Mouse (Mus musculus) layer of hippocampus, adult 9-11 months (tissue): ENCODE measurements around the gene Trim10.
"Not testable (repeated sequence)": the region's sequence is repeated elsewhere in the genome, so short reads cannot be mapped to it uniquely, and the experiment has no call there.

ENCODE experiments used
- DNase-seq: peaks from one replicate; pipeline ENCODE4 v3.0.0; 2022

Trim10 gene

DNA sequence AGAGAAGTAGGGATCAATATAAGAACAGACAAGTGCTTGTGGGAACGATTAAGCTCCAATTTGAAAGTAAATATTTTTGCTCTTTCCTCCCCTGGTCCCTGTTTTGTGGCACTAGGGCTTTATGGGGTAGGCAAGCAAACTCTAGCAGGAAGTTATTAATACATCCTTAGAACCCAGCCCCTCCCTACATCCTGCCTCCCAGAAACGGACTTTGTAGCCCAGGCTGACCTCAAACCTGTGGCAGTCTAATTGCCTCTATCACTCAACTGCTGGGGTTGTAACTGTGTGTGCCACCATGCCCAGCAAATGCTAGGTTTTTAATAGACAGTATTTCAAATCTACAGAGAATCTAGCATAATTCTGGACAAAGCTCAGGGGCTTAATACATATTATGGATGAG, 7.7 kb upstream of the Trim10 start:
- no peak for DNase-seq

DNA sequence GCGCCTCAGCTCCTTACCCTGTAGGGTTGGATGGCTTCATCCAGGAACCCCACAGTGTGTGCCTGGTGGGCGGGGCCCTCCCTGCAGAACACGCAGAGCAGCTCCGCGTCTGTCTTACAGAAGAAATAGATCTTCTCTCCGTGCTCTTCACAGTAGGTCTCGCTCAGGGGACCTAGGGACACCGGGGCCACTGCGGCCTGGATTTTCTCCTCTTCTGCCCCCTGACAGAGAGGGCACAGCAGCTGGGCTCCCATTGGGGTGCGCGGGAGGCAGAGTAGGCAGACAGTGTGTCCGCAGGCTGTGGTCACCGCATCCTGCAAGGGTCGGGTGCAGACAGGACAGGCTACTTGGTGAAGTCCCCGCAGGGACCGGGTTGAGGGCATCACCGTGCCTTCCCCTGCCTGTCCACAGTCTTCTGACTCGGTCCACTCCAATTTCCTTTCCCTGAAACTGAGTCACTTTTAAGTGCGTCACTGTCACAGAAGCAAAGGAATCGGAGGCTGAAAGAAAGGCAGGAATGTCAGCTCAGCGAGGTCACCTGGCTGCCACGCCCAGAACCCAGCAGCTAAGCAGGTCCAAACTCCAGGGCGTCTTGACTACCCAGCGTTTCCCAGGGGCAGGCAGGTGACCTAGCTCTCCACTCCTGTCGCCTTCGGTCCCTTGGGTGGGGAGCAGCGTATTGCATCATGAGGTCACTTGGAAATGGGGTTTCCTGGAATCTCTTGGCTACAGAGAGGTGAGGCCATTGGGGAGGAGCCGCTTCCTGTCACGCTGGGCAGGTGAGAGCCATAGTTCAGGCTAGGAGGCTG, 2.5 kb upstream of the Trim10 start, which contains the start of gene Trim15:
Gene Trim15, minus strand, starts transcription at position 492 of the 809 bp plus-strand sequence.
- no peak for DNase-seq

DNA sequence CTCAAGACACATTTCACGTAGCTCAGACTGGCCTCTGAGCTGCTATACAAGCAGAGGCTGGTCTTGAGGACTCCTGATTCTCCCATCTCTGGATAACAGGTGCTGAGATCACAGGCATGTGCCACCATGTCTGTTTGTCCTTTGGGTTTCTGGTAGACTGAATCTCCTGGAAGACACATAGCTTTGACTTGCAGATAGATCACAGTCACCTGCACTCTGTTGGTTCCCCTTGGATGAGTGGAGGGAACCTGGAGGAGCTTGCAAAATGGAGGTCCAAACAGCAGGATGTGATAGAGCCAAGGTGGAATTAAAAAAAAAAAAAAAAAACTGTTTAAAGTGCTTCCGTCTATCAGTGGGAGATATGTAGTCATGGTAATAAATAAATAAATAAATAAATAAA, 538 bp upstream of the Trim10 start:
- no peak for DNase-seq

DNA sequence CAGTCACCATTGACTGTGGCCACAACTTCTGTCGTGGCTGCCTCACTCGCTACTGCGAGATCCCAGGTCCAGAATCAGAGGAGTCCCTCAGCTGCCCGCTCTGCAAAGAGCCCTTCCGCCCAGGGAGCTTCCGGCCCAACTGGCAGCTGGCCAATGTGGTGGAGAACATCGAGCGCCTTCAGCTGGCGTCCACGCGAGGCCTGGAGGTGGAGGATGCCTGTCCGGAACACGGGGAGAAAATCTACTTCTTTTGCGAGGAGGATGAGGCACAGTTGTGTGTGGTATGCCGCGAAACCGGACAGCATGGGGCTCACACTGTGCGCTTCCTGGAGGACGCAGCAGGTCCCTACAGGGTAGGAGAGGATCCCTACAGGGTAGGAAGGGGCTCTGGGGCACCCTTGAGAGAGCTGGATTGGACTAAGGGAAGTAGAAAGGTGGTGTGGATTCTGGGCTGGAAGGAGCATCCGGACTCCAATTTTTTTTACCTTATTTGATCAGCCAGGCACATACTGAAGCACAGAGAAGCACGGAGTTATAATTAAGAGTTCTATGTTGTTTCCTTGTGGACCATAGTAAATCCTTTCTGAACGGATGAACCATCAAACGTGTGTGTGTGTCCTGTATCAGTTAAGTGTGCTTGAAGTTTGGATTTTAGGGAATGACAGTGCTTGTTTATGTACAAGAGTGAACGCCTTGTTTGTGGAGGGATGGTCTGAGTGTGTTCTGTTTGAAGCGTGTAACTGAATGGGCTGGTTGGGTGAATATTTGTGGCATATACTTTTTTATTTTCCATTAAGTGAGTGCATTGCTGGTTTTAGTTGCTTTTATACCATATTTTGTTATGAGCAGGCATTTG, 809 bp downstream of the Trim10 start:
- DNase-seq, result no peak

DNA sequence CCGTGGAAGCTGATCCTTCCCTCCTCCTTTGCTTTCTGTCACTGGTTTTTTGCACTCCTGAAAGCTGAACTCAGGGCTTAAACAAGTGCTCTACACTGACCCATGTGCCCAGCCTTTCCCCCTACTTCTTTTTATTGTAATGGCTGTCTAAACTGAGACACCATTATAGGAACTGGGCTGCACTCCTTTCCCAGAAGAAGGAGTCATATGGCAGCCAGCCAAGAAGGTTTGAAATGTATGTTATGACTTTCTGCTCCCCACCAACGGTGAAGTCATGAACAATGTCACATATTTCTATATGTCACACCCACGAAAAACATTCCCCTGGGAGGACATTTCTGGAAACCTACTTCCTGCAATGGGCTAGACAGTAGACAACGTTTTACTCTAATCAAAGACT, 5.3 kb downstream of the Trim10 start:
- no peak for DNase-seq

DNA sequence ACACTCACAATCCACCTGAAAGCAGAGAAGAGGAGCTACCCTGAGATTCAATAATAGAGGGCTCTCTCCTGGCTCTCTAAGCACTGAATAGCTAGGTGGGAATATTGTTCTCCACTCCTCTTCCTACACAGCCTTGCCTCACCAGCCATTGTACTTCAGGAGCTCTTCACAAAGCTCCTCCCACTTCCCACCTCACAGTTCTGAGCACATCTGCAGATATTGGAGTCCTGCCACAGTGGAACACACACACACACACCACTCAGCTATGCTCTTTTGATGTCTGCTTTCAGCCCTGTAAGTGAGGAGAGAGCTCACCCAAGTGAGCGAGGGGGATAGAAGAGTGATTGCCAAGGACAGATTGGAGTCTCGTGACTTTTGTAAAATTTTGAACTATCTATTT, 14.0 kb downstream of the Trim10 start:
- DNase-seq, result no peak

DNA sequence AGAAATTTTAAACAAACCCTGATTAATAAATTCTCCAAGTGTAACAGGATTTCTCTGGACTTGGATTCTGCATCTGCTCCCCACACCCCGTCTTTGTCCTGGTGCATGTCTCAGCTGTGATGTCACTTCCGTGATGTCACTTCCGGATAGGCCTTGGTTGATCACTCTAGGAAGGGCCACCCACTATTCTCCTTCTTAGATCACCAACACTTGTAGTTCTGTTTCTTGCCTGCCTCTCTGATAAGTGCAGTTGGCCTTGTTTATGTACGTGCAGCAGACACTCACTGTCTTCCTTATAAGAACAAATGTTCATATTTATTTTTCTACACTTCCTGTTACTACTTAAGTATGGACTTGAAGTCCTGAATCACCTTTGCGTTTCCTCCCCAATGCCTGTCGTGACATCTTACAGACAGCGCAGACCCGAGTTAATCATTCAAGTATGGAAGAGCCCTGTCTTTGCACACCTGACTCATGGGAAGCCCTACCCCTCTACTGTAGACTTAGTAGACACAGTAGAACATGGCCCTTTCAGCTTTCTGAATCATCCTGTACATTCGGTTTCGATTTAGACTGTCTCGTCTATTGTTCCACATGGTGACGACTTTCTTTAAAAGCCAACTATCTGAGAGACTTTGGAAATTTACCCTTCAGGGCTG, 15.9 kb downstream of the Trim10 start:
- DNase-seq, result no peak

DNA sequence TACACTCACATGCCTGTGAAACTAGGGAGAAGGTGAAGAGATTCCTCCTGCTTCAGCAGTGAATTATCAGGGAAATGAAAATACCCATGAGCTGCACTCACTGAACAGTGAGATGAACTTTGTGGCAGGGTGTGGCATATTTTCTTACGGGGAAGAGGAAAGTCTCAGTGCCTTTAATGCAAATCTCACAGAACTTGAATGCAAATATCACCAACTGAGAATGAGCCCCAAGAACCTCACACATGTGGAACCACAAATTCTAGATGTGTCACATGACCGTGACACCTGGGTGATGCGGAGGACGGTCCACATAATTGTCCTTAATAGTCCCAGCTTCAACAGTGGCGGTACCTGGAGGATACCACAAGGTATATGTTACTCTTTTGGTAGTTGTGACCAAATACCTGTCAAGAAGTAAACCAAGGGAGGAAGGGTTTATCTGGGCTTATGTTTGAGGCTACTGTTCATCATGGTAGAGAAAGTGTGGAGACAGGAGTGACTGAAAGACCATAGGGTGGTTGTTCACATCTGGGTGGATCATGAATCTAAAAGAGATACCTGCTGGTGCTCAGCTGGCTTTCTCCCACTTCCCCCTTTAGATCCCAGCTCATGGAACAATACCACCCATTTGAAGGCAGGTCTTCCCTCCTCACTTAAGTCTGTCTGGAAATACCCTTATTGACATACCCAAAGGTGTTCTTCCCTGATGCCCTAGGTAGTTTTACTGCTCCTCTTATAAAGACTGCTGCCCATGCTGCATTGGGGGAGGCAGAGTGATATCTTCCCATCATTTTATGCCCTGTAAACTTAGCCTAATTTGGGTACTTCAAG, 20.9 kb downstream of the Trim10 start, which contains the start of gene Trim40:
Gene Trim40, minus strand, starts transcription at position 51 of the 831 bp plus-strand sequence.
- DNase-seq, result no peak

DNA sequence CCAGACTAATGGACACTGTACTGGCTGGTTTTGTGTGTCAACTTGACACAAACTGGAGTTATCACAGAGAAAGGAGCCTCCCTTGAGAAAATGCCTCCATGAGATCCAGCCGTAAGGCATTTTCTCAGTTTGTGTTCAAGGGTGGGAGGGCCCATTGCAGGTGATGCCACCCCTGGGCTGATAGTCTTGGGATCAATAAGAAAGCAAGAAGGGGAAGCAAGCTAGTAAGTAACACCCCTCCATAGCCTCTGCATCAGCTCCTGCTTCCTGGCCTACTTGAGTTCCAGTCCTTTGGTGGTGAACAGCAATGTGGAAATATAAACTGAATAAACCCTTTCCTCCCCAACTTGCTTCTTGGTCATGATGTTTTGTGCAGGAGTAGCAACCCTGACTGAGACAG, 22.1 kb downstream of the Trim10 start:
- not testable (repeated sequence) for DNase-seq

DNA sequence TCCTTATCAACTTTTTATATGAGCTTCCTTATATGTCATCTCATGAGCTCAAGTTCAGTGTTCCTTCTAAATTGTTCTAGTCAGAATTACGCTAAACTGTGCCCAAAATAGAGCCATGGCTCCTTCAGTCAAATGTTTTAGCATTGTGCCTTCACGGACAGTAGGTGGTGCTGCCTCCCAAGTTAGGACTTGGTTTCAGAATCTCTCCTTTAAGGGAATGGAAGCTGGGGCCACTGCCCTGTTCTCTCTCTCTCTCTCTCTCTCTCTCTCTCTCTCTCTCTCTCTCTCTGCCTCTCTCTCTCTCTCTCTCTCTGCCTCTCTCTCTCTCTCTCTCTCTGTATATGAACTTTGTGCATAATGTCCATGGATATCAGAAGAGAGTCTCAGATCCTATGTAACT, 23.0 kb downstream of the Trim10 start:
- no peak for DNase-seq

DNA sequence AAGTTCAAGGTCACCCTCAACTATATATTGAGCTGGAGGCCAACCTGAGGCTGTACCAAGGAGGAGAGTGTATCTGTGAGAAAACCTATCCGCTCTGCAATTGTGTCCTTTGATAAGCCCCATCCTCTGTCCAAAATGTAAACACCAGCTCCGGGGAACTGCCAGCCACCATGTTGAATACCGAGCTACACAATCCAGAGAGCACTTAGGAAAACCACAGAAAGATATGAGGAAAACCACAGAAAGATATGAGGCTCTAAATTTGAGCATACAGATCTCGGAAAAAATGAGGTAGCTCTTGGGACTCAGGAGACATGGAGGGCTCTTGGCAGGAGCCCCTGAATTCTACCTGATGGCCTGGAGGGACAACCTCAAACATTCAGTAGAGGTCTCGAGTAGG, 24.0 kb downstream of the Trim10 start:
- no peak for DNase-seq

DNA sequence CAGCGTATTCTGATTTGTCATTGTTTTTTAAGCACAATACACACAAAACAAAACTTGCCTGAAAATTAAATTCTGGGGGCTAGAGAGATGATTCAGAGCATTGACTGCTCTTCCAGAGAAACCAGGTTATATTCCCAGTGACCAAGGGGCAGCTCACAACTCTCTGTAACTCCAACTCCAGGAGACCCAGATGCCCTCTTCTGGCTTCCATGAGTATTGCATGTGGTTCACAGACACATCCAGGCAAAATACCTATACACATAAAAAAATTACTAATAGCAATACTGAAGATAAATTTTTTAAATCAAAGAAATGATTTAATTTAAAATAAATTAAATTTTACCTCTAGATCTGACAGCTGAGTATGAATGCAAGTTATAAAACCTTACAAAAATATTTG, 27.2 kb downstream of the Trim10 start:
- DNase-seq, result no peak

DNA sequence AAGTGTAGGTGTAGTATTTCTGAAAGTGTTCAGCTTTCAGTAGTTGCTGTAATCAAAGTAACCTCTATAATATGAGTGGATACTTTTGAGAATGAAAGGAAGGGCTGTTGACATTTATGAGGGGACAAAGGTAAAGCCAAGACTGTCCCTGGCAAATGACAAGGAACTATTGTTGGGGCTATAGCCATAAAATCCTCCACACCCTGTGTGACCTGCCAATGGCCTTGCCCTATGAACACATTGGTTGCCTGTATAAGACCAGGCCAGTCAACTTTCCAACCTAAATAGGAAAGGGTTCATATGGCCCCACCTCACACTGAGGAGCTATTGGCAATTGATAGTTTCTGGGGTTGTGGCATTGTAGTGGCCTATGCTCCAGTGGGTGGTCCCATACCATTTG, 27.7 kb downstream of the Trim10 start:
- no peak for DNase-seq

DNA sequence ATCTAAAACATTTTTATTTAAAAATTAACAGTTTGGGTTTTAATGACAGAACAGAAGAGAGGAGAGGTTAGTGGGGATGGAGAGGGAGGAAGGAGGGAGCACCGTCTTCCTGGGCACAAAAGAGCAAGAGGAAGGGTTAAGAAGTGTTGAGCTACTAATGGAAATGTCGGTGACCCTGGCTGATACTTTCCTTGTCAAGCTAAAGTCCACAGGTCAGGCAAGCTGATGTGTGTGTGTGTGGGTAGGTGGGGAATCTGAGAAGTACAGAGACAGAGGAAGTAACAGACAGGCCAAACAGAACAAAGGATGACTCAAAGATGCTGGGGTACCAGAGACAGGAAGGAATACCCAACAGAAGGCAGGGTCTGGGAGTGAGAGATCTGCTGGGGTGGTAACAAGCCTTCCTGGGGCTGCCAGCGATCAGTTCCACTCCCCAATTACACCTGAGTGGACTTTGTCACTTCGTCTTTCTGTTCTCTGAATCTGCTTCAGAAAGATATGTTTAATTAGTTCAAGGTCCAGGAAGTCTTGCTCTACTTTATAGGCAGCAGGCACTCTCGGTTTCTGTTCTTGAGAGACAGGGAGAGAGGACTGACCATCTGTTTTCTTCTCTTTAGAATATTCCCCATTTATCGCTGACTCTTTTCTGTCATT, 28.3 kb downstream of the Trim10 start, which contains the start of gene Trim31:
Gene Trim31, plus strand, starts transcription at position 567 of the 654 bp plus-strand sequence.
- DNase-seq, result no peak

DNA sequence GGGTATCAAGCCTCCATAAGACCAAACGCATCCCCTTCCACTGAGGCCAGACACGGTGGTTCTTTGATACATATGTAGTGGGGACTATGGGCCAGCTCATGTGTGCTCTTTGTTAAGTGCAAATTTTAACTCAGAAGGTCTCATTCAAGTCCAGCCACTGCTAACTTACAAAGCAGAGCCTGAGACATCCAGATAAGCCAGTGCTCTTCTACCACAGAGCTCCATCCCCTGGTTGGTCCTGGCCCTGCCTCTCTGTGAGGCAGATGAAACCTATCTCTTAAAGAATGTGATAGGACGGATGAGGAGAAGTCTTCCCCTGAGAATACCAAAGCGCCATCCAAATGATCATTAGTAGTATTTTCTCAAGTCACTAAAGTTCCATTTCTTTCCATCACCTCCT, 30.0 kb downstream of the Trim10 start:
- no peak for DNase-seq

DNA sequence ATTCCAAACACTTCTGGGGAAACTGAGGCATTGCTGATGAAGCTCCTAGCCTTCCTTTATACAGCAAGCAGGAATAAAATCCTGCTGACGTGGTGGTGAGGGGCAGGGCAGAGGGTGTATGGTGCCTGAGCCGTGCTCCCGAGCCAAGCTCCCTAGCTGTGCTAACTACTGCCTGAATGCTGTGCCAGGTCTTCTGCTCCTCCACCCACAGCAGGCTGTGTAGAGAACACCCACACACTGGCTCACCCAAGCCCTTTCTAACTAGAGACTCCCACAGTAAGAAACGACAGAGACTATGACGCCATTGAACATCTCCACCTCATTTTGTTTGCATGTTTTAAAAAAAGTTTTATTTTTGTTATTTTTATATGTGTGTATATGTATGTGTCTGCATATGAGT, 30.6 kb downstream of the Trim10 start:
- DNase-seq, result peak; percentile 82

DNA sequence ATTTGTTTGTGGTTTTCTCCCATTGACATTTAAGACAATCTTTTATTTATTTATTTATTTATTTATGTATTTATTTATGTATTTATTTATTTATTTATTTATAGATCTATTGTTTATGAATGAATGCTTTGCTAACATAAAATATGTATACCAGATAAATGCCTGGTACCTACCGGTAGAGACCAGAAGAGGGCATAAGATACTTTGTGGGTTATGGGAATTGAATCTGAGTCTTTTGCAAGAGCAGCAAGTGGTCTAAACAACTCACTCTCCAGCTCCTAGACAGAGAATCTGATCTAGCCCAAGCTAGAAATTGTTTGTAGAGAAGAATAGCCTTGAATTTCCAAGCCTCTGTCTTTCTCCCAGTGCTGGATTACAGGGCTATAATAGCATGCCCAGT, 31.3 kb downstream of the Trim10 start:
- DNase-seq, result no peak

DNA sequence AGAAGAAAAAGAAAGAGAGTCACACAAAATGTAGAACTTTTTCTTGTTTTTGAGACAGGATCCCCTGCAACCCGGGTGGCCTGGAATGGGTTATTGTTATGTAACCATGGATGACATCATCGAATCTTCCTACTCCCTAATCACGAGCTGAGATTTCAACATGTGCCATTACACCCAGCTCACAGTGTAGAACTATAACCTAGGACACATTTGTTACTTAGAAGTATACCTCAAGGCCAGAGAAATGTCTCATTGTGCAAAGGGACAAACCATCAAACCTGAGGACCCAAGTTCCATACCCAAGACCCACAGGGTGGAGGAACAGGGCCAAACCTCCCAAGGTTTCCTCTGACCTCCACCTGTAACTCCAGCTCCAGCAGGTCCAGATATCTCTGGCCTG, 34.3 kb downstream of the Trim10 start:
- DNase-seq, result no peak

DNA sequence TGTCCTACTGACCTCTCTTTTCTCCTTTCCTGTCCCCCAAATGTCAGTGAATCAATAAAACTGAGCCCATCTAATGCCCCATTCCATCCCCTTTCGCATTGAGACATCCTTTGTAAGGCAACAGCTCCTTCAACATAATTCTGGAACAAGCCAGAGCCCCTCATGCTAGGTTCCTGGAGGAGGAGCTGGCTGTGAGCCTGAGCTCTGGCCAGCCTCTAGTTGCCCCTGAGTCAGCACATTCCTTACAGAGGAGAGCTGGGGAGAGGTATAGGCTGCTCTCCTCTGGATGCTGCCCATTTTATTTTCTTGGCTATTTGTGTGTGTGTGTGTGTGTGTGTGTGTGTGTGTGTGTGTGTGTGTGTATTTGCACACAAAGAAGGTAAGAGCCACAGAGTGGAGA, 38.9 kb downstream of the Trim10 start:
- DNase-seq, result no peak

DNA sequence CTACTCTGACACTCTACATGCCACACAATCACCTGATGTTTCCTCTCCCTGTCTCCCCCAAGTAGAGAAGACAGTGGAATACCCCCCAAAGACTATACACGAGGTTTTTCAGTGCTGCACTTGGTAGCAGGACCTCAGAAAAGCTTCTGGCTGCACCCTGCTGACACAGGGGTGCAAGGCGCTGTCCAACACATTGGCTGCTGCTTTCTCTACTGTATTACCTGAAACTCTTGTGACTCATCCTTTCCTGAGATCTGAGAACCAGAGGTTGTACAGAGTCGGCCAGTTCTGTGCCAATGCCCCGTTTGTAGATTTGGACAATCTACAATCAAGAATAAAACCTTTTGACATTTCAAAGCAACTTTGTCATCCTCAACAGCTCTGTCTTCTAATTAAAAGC, 40.4 kb downstream of the Trim10 start:
- no peak for DNase-seq

DNA sequence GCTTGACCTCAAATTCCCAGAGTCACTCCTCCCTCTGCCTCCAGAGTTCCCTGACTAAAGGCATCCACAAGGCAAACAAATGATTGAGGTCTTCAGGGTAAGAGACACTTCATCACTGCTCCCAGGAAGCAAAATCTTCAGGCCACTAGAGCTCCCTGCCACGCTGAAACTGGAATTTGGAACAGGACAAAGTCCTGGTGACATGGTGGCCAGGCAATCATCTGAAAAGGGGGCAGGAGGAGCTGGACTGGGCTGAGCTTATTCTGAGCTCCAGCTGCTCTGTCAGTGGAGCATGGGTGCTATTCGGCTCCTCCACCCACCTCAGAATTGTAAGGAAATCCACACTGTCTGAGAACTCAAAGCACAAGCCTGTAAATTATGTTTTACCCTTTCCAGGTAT, 42.7 kb downstream of the Trim10 start:
- no peak for DNase-seq

DNA sequence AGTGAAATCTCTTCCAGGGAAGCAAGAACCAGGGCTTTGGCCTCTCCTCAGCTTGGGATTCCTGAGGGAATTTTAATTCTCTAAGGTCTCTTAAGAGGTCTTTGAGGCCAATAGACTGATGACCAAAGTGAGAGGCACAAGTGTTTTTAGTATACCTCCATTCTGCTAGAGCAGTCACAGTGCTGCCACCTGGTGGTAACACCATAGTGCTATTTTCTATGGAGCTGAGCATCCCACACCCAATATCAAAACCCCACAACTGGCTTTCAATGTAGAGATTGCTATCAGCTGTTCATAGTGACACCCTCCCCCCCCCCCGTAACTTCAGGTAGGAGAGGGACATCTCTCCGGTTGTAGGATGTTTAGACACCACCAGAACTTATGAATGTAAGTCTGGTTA, 44.7 kb downstream of the Trim10 start:
- DNase-seq, result peak; percentile 73
